Mouse (Mus musculus): ENCODE data around the gene Tsnax. TPM values are rescaled to one million over a fixed set of nuclear protein-coding genes. Genes with fewer than 3 reads are reported as not detected.

Tsnax gene
- total and polyA plus RNA-seq, 3 experiments, result 105 to 160 TPM; not detected in 1

DNA sequence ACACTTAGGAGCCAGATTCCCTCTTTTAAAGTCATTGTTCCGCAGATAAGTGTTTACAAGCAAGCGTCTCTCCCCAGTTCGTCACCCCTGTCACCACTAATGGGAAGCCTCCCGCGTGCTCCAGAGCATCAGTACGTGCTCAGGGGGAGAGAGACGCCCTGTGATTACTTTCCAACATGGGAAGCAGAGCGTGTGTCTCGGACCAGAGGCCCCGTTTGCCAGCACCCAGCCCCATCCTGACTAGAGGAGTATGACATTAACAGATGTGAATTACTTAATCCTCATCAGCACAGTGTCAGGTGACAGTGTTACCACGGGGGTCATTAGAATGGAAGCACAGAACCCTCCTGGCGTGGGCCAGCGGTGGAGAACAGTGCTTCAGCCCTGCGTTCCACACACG is 25.9 kb downstream of the Tsnax start:
- TF ChIP-seq NRF1 (IDR thresholded peaks at IDR 0.05; ENCODE audit: insufficient read depth, low read depth, low read length, poor library complexity, severe bottlenecking) (no peak), CHD2 (IDR thresholded peaks at IDR 0.05; ENCODE audit: low read length) (no peak), USF2 (IDR thresholded peaks at IDR 0.05; ENCODE audit: borderline replicate concordance in 1 of 2, insufficient read depth in 1 of 2, low read depth in 1 of 2, low read length in 2 of 2) (no peak), USF1 (IDR thresholded peaks at IDR 0.05; ENCODE audit: low read depth, low read length) (no peak), RAD21 (IDR thresholded peaks at IDR 0.05; ENCODE audit: low read depth, low read length) (no peak)
- Histone ChIP-seq H3K27me3 (ENCODE audit: control insufficient read depth in 1 of 2, insufficient read depth in 2 of 2, low read length in 2 of 2) (no peaks in the 10 kb centered on the region), H3K9ac (ENCODE audit: control insufficient read depth, low read depth, low read length, poor library complexity, severe bottlenecking) (no peak overlapping the region), H3K4me1 (ENCODE audit: control insufficient read depth in 1 of 2, insufficient read depth in 2 of 2, low read length in 2 of 2) (no peaks in the 10 kb centered on the region), H3K9me3 (replicated peaks; ENCODE audit: insufficient read depth, low read length) (no peaks in the 10 kb centered on the region), H3K4me3 (ENCODE audit: control insufficient read depth in 1 of 2, insufficient read depth in 1 of 2, low read depth in 2 of 2, low read length in 2 of 2) (no peak overlapping the region), H3K27ac (ENCODE audit: control insufficient read depth, low read depth, low read length) (no peak overlapping the region), H3K79me2 (ENCODE audit: control insufficient read depth, insufficient read depth, low read length, poor library complexity) (no peaks in the 10 kb centered on the region; the same call in 1 of the 2 replicates), H3K36me3 (ENCODE audit: control insufficient read depth in 1 of 2, insufficient read depth in 2 of 2, low read length in 2 of 2) (peaks cover 0 to 10% of the 10 kb centered on the region in 2 experiments; a peak in 1 of 4 replicates)
- no peak for DNase-seq (ENCODE audit: low read depth, low spot score)

DNA sequence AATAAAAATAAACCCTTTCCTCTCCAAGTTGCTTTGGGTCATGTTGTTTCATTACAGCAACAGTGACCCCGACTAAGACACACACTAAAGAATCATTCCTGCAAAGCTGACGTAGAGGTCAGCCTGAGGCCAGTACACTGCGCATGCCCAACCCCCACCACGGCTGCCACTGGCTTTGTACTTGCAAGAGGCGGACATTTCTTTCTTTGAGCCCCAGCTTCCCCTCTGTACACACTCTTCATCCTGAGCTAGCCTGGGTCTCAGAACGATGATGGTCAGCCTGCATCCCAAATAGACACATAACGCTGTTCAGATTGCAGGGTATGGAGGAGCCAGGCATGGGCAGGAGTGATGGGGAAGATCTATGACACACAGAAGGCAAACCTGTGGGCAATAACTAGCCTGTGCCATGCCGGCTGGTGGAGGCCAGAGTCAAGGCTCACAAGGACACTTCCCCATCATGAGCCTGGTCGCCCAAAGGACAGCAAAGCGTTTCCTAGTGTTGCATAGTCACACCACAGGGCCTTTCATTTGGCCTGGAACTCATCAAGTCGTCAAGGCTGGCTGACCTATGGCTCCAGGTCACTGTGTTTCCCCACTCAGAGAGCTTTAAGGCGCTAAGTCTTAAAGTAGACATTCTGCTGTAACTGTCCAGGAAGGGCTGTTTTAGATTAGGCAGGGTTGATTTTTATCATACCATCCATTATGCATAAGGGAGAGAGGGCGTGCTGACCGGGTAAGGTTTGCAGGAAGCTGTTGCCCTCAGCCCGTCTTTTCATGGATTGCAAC is 28.0 kb downstream of the Tsnax start:
- no peaks in the 10 kb centered on the region for H3K9me3 ChIP-seq (replicated peaks; ENCODE audit: insufficient read depth, low read length)
- H3K79me2 ChIP-seq (ENCODE audit: control insufficient read depth, insufficient read depth, low read length, poor library complexity), result no peaks in the 10 kb centered on the region
- H3K9ac ChIP-seq (ENCODE audit: control insufficient read depth, low read depth, low read length, poor library complexity, severe bottlenecking), result no peak overlapping the region
- H3K36me3 ChIP-seq (ENCODE audit: control insufficient read depth in 1 of 2, insufficient read depth in 2 of 2, low read length in 2 of 2), result peaks cover 0 to 2% of the 10 kb centered on the region in 2 experiments; a peak in 1 of 4 replicates
- H3K27me3 ChIP-seq (ENCODE audit: control insufficient read depth in 1 of 2, insufficient read depth in 2 of 2, low read length in 2 of 2), result no peaks in the 10 kb centered on the region
- DNase-seq (ENCODE audit: low read depth, low spot score), result no peak
- no peak for TF ChIP-seq RCOR1 (IDR thresholded peaks at IDR 0.05; ENCODE audit: low read depth, low read length)
- no peak for TF ChIP-seq EP300 (IDR thresholded peaks at IDR 0.05; ENCODE audit: low read depth in 1 of 2, low read length in 2 of 2)
- no peak for TF ChIP-seq GABPA (IDR thresholded peaks at IDR 0.05; ENCODE audit: low read depth, low read length)
- TF ChIP-seq JUND (IDR thresholded peaks at IDR 0.05; ENCODE audit: low read depth, low read length), result no peak
- TF ChIP-seq MEF2A (IDR thresholded peaks at IDR 0.05; ENCODE audit: extremely low read depth, insufficient replicate concordance, low read depth, low read length, poor library complexity, severe bottlenecking), result no peak
- no peak for TF ChIP-seq NRF1 (IDR thresholded peaks at IDR 0.05; ENCODE audit: insufficient read depth, low read depth, low read length, poor library complexity, severe bottlenecking)
- no peak for TF ChIP-seq MAZ (IDR thresholded peaks at IDR 0.05; ENCODE audit: low read depth, low read length)
- TF ChIP-seq ZNF384 (IDR thresholded peaks at IDR 0.05; ENCODE audit: low read depth, low read length), result no peak
- no peak for TF ChIP-seq MAFK (IDR thresholded peaks at IDR 0.05; ENCODE audit: borderline replicate concordance, low read depth, low read length)
- TF ChIP-seq ETS1 (IDR thresholded peaks at IDR 0.05; ENCODE audit: low read depth, low read length), result no peak
- no peak for TF ChIP-seq CHD1 (IDR thresholded peaks at IDR 0.05; ENCODE audit: low read depth, low read length)
- no peak for TF ChIP-seq HCFC1 (IDR thresholded peaks at IDR 0.05; ENCODE audit: low read depth, low read length)
- TF ChIP-seq ELF1 (IDR thresholded peaks at IDR 0.05; ENCODE audit: low read depth, low read length), result no peak
- no peak for TF ChIP-seq CTCF (IDR thresholded peaks at IDR 0.05 in 2 of 3, conservative IDR thresholded peaks at IDR 0.05 in 1 of 3; ENCODE audit: control insufficient read depth in 1 of 3, insufficient read depth in 1 of 3, low read depth in 2 of 3, low read length in 3 of 3, poor library complexity in 1 of 3, severe bottlenecking in 1 of 3)
- no peak for TF ChIP-seq RAD21 (IDR thresholded peaks at IDR 0.05; ENCODE audit: low read depth, low read length)
- no peak for TF ChIP-seq USF1 (IDR thresholded peaks at IDR 0.05; ENCODE audit: low read depth, low read length)
- no peak for TF ChIP-seq MAX (IDR thresholded peaks at IDR 0.05; ENCODE audit: low read length)
- no peak for TF ChIP-seq SMC3 (IDR thresholded peaks at IDR 0.05; ENCODE audit: low read depth, low read length)
- no peak for TF ChIP-seq SIN3A (IDR thresholded peaks at IDR 0.05; ENCODE audit: low read length)
- H3K4me3 ChIP-seq (ENCODE audit: control insufficient read depth in 1 of 2, insufficient read depth in 1 of 2, low read depth in 2 of 2, low read length in 2 of 2), result no peak overlapping the region
- H3K27ac ChIP-seq (ENCODE audit: control insufficient read depth, low read depth, low read length), result no peak overlapping the region
- H3K4me1 ChIP-seq (ENCODE audit: control insufficient read depth in 1 of 2, insufficient read depth in 2 of 2, low read length in 2 of 2), result no peaks in the 10 kb centered on the region
